Mouse (Mus musculus) stomach, postnatal 0 days (tissue): ENCODE data around the gene Slc44a2.

Experiments used
- CTCF ChIP-seq: IDR thresholded peaks from 2 replicates; pipeline ENCODE4 v1.5.1; 2016; ENCODE audit warnings: antibody characterized with exemption, low read depth, mild to moderate bottlenecking, moderate library complexity
- EP300 ChIP-seq: optimal IDR thresholded peaks from 2 replicates; pipeline ENCODE3; 2016; ENCODE audit warnings: antibody characterized with exemption

GRCm38 (mm10) chr9:21397170-21397569 is 76.7 kb downstream of the Slc44a2 start:
- TF ChIP-seq CTCF = no peak
- TF ChIP-seq EP300 = no peak
